Mouse (Mus musculus): ENCODE measurements around the gene Phlpp1. TPM values are rescaled to one million over a fixed set of nuclear protein-coding genes. Genes with fewer than 3 reads are reported as not detected.
A peak's percentile ranks its signal among the peaks of the same experiment; 100 is the strongest.

Gene Phlpp1
- total RNA-seq (2021): 10 to 100 TPM; 82.0 to 88.0 TPM

DNA sequence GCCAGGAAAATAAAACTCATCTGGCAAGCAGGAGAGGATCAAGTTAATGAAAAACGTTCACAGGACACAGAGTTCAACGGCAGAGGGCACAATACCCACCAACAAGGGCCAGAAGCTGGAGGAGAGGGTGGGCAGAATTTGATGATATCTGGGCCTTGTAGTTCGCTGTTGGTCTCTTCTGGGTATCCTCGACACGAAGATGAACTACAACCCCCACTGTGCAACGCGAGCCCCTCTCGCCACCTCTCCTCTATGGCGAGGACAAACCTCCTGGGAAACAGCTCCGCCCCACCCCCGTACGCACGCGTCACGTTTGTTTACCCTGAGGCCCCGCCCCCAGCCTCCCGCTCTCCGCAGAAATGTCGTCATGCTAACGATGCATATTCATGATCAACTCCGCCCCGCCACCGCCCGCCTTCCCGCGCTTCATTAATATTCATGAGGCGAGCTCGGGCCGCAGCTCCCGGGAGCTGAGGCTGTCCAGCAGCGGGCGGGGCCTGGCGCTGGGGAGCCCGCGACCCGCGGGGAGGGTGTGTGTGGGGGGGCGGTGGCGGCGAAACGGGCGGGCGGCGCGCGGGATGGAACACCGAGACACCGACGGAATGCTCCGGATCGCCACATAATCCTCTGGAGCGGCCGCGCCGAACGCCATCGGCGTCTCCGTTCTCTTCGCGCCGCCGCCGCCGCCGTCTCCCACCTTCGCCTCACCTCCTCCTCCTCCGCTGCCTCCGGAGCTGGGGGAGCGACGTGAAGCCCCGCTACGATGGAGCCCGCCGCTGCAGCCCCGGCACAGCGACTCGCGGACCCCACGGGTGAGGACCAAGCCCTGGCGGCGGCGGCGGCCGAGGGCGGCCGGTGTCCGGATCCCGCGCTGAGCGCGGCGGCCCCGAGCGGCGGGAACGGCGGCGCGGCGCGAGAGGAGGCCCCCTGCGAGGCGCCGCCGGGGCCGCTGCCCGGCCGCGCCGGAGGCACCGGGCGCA lies at the start of gene Phlpp1:
Phlpp1 (plus strand) TSS at position 512 of the 980 bp plus-strand sequence.
- peak; percentile 100 for DNase-seq

DNA sequence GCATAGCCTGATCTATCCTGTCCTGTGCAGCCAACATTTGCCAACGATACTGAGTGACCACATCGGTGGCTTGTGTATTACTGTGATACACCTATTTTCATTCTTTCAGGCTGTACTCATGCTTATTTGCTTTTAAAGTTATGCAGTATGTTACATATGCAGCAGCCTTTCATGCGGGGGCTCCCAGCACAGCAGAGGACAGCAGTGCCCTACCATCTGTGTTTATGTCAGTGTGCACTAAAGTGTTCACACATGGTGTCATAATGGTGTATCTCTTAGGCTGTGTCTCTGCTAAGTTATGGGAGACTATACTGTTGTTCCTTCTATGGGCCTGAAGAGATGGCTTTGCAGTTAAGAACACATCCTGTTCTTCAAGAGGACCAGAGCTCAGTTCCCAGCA lies 45.0 kb upstream of the Phlpp1 start:
- no peak for DNase-seq

- DNase-seq: no peak
These were observed 39.7 kb upstream of the Phlpp1 start for GRCm38 (mm10) chr1:106131697-106132349.

DNA sequence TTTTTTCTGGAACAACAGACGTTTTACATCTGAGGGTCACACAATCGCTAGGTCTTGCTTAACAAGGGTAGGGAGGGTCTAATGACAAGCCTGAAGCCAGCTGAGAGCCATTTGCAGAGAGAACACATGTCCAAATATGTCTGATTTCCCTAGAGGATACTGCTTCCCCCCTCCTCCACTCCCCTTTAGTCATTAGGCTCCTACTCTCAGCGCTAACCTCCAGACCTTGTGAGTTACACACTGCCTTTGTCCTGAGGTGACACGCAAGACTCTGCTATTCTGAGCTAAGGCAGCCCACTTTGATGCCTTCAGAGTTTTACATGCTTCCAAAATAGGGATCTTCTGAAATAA lies 39.2 kb upstream of the Phlpp1 start:
- DNase-seq: no peak

DNA sequence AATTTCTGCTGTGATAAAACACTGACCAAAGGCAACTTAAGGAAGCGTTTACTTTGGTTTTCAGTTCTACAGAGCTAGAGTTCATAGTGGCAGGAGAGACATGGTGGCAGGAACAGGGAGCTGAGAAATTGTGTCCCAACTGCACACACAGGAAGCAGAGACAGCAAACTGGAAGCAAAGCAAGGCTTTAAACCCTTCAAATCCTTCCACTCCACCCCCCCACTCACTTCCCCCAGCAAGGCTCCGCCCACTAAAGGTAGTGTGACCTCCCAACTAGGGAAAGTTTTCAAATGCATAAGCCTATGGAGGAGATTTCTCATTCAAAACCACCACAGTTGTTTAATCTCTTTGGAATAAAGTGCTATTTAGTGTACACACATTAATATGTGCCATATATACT lies 32.9 kb upstream of the Phlpp1 start:
- no peak for DNase-seq

DNA sequence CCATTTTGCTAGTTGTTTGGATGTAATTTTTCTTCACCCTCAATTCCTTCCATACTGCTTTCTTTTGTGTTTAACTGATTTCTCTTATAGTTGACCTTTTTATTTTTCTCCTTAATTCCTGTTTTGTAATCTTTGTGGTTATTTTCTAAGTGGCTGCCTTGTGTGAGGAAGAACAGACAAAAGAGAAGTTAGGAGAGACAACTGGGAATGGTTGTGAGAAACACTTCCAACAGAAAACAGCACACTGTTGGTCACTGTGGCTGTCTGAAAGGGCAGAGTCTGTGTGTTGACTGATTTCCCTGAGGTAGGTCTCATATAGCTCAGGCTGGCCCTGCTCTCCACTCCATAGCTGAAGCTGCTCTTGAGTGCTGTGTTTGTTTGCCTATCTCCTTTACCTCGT lies 32.4 kb upstream of the Phlpp1 start:
- DNase-seq: no peak

GRCm38 (mm10) chr1:106142010-106142409 lies 29.5 kb upstream of the Phlpp1 start:
- DNase-seq: no peak

DNA sequence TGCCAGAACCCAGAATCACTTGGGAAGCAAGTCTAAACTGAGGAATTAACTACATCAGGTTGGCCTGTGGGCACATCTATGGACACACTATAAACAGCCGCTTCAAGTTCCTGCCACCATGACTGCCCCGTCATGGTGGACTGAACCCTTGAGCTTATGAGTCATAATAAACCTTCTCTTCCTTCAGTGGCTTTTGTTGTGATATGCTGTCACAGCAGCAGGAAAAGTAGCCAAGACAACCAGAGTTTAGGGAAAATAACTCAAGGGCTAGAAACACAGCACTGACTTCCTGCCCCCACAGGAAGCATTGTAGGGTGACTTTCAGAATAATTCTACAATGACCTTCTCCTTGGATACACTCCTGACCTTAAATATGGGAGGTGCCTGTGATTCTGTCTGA lies 27.0 kb upstream of the Phlpp1 start:
- DNase-seq: no peak

GRCm38 (mm10) chr1:106145055-106145454 lies 26.5 kb upstream of the Phlpp1 start:
- DNase-seq: no peak

DNA sequence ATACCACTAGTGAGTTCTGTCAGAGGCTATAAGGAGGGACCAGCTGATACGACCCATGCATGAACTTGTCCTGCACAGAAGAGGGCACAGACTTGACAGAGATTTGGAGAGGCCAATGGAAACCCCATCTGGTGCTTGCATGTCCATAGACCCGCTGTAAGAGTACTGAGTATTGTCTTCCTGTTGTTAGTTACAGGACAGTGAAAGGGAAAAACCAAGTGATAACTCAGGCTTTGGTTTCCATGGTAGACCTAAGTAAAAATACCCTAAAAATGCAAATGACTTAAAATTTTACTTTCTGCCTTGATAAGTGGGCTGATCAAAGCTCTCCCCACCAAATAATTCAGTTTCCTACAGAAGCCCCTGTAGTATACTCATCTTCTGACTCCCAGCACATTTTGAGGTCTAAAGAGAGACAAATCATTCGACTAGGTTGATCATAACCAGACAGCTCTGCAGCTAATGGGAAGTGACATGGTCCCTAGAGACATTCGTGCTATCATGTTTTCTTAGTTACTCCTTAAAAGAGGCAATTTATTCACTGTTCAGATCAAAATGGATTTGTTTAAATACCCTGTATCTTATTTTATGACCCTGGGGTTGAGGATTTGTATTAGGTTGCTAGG lies 25.9 kb upstream of the Phlpp1 start:
- no peak for DNase-seq

DNA sequence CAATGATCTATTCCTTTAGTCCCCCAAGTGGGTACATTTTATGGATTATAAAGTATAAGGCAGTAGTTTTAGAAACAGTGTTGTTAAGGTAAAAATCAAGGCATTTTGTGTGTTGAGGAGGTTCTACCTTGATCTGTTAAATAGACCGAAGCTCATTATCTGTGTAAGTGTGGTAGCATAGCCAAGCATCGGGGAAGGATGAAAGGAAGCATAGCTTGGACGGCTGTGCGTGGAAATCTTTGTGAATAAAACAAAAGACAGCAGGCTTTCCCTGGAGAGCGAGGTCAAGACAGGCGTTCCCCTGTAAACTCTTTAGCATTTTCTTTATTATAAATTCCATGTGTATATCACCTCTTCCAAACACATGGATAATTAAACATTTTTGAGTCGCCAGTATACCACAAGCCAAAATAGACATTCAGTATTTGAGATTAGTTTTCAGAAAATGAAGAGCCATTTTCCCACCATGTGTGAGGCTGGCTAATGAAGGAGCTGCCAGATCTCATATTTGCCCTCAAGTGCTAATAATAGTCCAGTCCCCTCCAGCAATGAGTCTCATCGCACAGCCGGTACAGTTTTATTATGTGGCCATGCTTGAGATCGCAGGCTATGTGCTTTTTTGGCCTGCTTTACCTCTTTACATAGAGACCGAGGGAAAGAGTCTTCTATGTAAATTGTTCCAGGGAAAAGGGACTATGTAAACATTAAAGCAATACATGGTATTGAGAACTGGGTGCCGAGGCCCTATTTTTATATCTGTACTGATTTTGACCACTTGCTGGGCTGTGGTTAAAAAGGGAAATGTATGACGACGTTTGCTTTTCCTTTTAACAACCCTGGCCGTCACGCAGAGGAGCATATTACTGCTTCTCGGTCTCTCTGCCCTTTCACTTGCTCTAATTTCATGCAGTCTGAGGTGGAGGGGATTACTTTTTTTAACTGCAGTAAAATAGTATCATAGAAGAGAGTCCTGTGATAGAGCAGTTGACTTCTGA lies 22.9 kb upstream of the Phlpp1 start:
- DNase-seq: no peak

DNA sequence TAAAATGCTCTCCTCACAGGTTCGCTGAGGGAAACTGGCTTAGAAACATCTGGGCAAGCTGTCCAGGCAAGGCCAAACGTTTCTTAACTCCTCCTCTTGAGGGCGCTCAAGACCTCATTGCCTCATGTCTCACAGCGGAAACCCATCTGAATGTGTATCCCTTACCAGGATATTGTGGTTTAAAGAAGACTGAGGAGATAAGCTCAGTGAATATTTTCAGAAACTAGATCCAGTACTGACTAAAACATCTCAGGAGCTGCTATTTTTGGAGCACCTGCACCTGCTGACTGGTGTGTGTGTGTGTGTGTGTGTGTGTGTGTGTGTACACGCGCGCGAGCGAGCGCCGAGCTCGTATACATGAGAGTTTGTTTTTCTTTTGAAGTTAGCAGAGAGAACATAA lies 19.7 kb upstream of the Phlpp1 start:
- DNase-seq: no peak

DNA sequence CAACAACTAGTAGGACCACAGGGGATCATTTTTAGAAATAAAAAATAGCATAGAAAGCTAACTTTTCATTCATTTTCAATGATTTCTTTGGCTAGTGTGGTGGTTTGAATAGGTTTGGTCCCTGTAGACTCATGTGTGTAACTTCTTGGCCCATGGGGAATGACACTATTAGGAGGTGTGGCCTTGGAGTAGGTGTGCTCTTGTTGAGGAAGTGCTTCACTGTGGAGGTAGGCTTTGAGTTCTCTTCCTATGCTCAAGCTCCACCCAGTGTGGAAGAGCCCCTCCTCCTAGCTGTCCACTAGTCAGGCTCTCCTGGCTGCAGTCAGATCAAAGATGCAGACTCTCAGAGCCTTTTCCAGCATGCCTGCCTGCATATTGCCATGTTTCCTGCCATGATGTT lies 18.8 kb upstream of the Phlpp1 start:
- no peak for DNase-seq

- no peak for DNase-seq
These were observed 17.0 kb upstream of the Phlpp1 start for GRCm38 (mm10) chr1:106154590-106154989.

DNA sequence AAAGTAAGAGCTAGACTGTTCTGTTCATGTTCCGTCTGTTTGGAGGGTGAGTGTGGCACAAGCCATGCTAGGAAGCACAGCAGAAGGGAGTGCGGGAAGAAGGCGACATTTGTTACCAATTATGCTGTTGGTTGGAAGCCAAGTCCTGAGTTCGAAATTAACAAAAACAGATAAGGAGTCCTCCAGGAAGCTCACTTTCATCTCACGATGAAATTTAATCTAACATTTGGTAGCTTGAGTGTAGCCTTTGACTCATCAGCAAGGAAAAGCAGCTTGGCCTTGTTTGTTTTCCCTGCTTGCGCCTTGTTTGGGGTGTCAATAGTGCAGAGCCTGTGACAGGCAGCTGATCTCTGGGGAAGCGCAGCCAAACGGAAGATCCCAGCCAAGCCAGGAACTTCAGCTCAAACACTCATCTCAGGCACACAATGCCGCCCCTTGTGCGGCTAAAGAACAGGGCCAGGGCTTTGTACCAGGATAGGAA lies 16.4 kb upstream of the Phlpp1 start:
- peak; percentile 68 to 79 for DNase-seq

GRCm38 (mm10) chr1:106155702-106156101 lies 15.8 kb upstream of the Phlpp1 start:
- DNase-seq: no peak

GRCm38 (mm10) chr1:106157961-106158515 lies 13.5 kb upstream of the Phlpp1 start:
- no peak for DNase-seq

- DNase-seq: no peak
These were observed 11.9 kb upstream of the Phlpp1 start for GRCm38 (mm10) chr1:106159667-106160066.

GRCm38 (mm10) chr1:106160916-106161315 lies 10.6 kb upstream of the Phlpp1 start:
- no peak for DNase-seq

DNA sequence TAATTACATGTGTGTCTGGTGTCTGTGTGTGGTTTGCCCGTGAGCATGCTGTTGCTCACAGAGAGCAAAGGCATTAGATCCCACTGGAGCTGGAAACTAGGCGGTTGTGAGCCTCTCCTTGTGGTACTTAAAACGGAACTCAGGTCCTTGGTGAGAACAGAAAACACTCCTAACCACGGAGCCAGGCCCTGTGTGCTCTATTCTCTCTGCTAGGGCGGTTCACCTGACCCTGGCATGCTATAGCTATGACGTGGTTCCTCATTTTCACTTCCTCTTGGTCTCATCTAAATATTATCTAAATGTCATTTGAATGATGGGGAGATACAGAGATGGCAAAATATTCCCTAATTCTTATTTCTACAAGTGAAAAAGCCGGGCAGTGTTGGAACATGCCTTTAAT lies 9.0 kb upstream of the Phlpp1 start:
- no peak for DNase-seq

DNA sequence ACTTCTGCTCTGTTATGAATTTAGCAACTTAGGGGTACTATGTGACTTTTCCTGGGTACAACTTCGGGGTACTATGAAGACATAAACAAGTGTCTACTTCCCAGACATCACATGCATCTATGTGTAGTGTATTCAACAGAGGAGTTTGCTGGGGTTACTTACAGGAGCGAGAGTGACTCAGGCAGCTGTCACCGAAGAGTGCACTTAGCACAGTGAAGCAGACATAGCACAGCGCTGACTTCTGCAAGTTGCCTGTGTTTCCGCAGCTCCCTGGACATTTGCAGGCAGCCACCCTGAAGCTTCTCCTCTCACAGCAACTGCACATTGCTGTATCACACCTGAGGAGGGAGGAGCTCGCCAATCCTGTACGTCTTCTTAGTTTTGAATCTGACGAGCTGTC lies 8.2 kb upstream of the Phlpp1 start:
- DNase-seq: no peak

GRCm38 (mm10) chr1:106164111-106164510 lies 7.4 kb upstream of the Phlpp1 start:
- no peak for DNase-seq

All from layer of hippocampus, postnatal 36 days (tissue).